Mouse (Mus musculus) forebrain, embryonic 11.5 days (tissue): ENCODE data around the gene Gm11639. TPM values are rescaled to one million over a fixed set of nuclear protein-coding genes. Genes with fewer than 3 reads are reported as not detected.

Source experiments
- polyA plus RNA-seq: library from polyadenylated mRNA; unstranded; fragments of >200 nt; fragmentation: Nextera tagmentation; extraction: Ambion mirVana; gene quantifications from 2 replicates; pipeline ENCODE4 v1.2.1, GENCODE M21; 2014

Gm11639 gene
- polyA plus RNA-seq, 1 experiment from 2014 or later, result not detected

Other genes starting within 250 kb of the Gm11639 start
- 35.4 and 35.6 TPM in 2 replicates for gene Kansl1, start 216.8 kb upstream of the Gm11639 start, polyA plus RNA-seq
- 56.4 and 62.7 TPM in 2 replicates for gene Cdc27, start 135.1 kb upstream of the Gm11639 start, polyA plus RNA-seq
- gene Myl4, start 135.0 kb upstream of the Gm11639 start, polyA plus RNA-seq, result 0.44 and 0.84 TPM in 2 replicates
- 0.98 and 1.1 TPM in 2 replicates for gene Itgb3, start 77.7 kb upstream of the Gm11639 start, polyA plus RNA-seq